Mouse (Mus musculus) neural tube, embryonic 11.5 days (tissue): ENCODE measurements at regions not wholly inside any gene's neighbourhood (a gene's known extent, or its start where the extent isn't known, plus 50 kb on each side); places are given as distances from the start of the nearest gene placed in this dataset.

Experiments
- ATAC-seq: fragments of 200-750 bp; cut with Nextera tagmentation; 2 replicates; pipeline ENCODE4 v1.8.0; 2017; ENCODE audit warnings: moderate number of reproducible peaks, mild to moderate bottlenecking, moderate TSS enrichment, moderate library complexity; ENCODE audit not compliant: insufficient read depth, low FRiP score, low TSS enrichment
- DNase-seq: peaks from one replicate; pipeline ENCODE4 v3.0.0-alpha.2; 2015; ENCODE audit warnings: low spot score
- H3K27ac ChIP-seq: fragments of 300-500 bp; sonication (generic); 2 replicates; pipeline ENCODE4 v1.5.1; 2014; ENCODE audit warnings: low read depth, mild to moderate bottlenecking, low read length
- H3K27me3 ChIP-seq: fragments of 300-500 bp; sonication (generic); 2 replicates; pipeline ENCODE4 v1.6.1; 2014; ENCODE audit warnings: mild to moderate bottlenecking, low read length, mixed read lengths; ENCODE audit not compliant: control insufficient read depth, insufficient read depth
- H3K36me3 ChIP-seq: fragments of 300-500 bp; sonication (generic); 2 replicates; pipeline ENCODE4 v1.6.1; 2014; ENCODE audit warnings: mild to moderate bottlenecking, low read length, moderate library complexity, mixed read lengths; ENCODE audit not compliant: control insufficient read depth, insufficient read depth
- H3K4me1 ChIP-seq: fragments of 300-500 bp; sonication (generic); 2 replicates; pipeline ENCODE4 v1.6.1; 2014; ENCODE audit warnings: low read length, mixed read lengths; ENCODE audit not compliant: control insufficient read depth, insufficient read depth
- H3K4me2 ChIP-seq: fragments of 300-500 bp; sonication (generic); 2 replicates; pipeline ENCODE4 v1.6.1; 2014; ENCODE audit warnings: low read depth, mild to moderate bottlenecking, moderate library complexity
- H3K4me3 ChIP-seq: fragments of 300-500 bp; sonication (generic); 2 replicates; pipeline ENCODE4 v1.5.1; 2014; ENCODE audit warnings: low read depth, low read length
- H3K9ac ChIP-seq: fragments of 300-500 bp; sonication (generic); 2 replicates; pipeline ENCODE4 v1.6.1; 2014; ENCODE audit warnings: mild to moderate bottlenecking, low read length
- H3K9me3 ChIP-seq: fragments of 300-500 bp; sonication (generic); 2 replicates; pipeline ENCODE4 v1.6.1; 2016; ENCODE audit warnings: low read length; ENCODE audit not compliant: control insufficient read depth
- WGBS: fragments of 180-500 bp; shearing (Covaris S2); extraction: QIAGEN DNeasy Blood & Tissue Kit; methylation state at CpG from one replicate; pipeline ENCODE4 v1.1.7; 2014; 5-methylcytosine and 5-hydroxymethylcytosine counted together

GRCm38 (mm10) chr1:23568106-23568505 lies 170.5 kb upstream of the Ogfrl1 start:
- no peaks in the 10 kb centered on the region for H3K36me3 ChIP-seq
- no peak overlapping the region for H3K4me2 ChIP-seq
- H3K9ac ChIP-seq = no peak overlapping the region
- H3K27me3 ChIP-seq = no peaks in the 10 kb centered on the region
- DNase-seq (no peak), ATAC-seq (no peak)
- H3K4me3 ChIP-seq = no peak overlapping the region
- no peaks in the 10 kb centered on the region for H3K9me3 ChIP-seq
- no peak overlapping the region for H3K27ac ChIP-seq
- WGBS = 96% methylated on average over 5 of the region's 5 CpGs
- H3K4me1 ChIP-seq = no peaks in the 10 kb centered on the region

- no peak overlapping the region for H3K4me3 ChIP-seq
Measured at GRCm38 (mm10) chr1:23574461-23574860, 176.9 kb upstream of the Ogfrl1 start.

GRCm38 (mm10) chr1:23575005-23575404 lies 177.4 kb upstream of the Ogfrl1 start:
- ATAC-seq (no peak), DNase-seq (no peak)
- no peak overlapping the region for H3K9ac ChIP-seq
- H3K27ac ChIP-seq = no peak overlapping the region
- H3K9me3 ChIP-seq = no peaks in the 10 kb centered on the region
- no peak overlapping the region for H3K4me3 ChIP-seq
- no peak overlapping the region for H3K4me2 ChIP-seq
- no peaks in the 10 kb centered on the region for H3K4me1 ChIP-seq
- no peaks in the 10 kb centered on the region for H3K27me3 ChIP-seq
- no peaks in the 10 kb centered on the region for H3K36me3 ChIP-seq

More at GRCm38 (mm10) chr1:23574461-23574860, 176.9 kb upstream of the Ogfrl1 start:
- WGBS = 82% methylated on average over 7 of the region's 7 CpGs
- no peak overlapping the region for H3K9ac ChIP-seq
- H3K9me3 ChIP-seq = no peaks in the 10 kb centered on the region
- H3K4me2 ChIP-seq = no peak overlapping the region
- DNase-seq = no peak
- ATAC-seq = no peak
- no peaks in the 10 kb centered on the region for H3K4me1 ChIP-seq
- no peak overlapping the region for H3K27ac ChIP-seq
- H3K36me3 ChIP-seq = no peaks in the 10 kb centered on the region
- no peaks in the 10 kb centered on the region for H3K27me3 ChIP-seq

DNA sequence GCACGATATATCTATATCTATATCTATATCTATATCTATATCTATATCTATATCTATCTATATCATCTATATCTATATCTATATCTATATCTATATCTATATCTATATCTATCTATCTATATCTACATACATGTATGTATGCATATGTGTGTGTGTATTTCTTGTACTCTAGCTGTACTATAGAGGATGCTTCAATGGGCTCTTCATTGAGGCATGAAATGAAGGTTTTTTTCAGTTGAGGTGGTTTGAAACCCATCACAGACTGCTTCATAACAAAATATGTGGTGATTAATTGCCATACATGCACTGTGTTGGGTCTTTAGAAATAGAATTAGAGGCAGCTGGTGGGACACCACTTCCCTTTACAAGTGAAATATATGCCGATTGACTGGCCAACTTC lies 177.9 kb upstream of the Ogfrl1 start:
- 93% methylated on average over 2 of the region's 2 CpGs for WGBS
- ATAC-seq (no peak), DNase-seq (no peak)
- no peak overlapping the region for H3K9ac ChIP-seq
- H3K4me3 ChIP-seq = no peak overlapping the region
- no peak overlapping the region for H3K27ac ChIP-seq
- H3K9me3 ChIP-seq = no peaks in the 10 kb centered on the region
- H3K36me3 ChIP-seq = no peaks in the 10 kb centered on the region
- H3K4me1 ChIP-seq = no peaks in the 10 kb centered on the region
- no peaks in the 10 kb centered on the region for H3K27me3 ChIP-seq
- H3K4me2 ChIP-seq = no peak overlapping the region

DNA sequence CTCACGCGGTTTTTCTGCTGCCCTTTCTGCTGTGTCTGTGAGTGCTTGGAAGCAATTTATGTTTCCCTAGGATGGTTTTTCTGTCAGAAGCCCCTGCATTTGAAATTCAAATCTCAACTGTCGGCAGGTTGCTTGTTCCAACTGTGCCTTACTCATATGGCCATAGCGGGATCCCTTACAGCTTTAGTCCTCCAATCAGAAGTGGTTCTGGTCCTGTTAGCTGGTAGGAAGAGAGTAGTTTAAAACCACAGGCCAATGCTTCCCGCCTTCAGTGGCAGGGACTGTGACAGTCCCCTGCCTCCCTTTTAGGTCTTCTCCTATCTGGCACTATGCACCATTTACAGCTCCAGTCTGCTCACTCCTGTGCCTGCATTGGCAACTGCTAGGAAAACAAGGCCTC lies 178.6 kb upstream of the Ogfrl1 start:
- ATAC-seq = no peak
- no peak for DNase-seq
- Histone ChIP-seq H3K9me3 (no peaks in the 10 kb centered on the region), H3K4me1 (no peaks in the 10 kb centered on the region), H3K27me3 (no peaks in the 10 kb centered on the region), H3K27ac (no peak overlapping the region), H3K9ac (no peak overlapping the region), H3K36me3 (no peaks in the 10 kb centered on the region), H3K4me3 (no peak overlapping the region), H3K4me2 (no peak overlapping the region)
- WGBS = 70% methylated on average over 5 of the region's 5 CpGs

GRCm38 (mm10) chr1:23589414-23589942 lies 172.1 kb upstream of the B3gat2 start:
- no peak overlapping the region for H3K4me3 ChIP-seq
- H3K27ac ChIP-seq = no peak overlapping the region
- H3K36me3 ChIP-seq = no peaks in the 10 kb centered on the region
- DNase-seq = no peak
- no peaks in the 10 kb centered on the region for H3K4me1 ChIP-seq
- ATAC-seq = no peak
- WGBS = 76% methylated on average over 6 of the region's 6 CpGs
- no peaks in the 10 kb centered on the region for H3K9me3 ChIP-seq
- H3K27me3 ChIP-seq = no peaks in the 10 kb centered on the region
- no peak overlapping the region for H3K4me2 ChIP-seq
- no peak overlapping the region for H3K9ac ChIP-seq

DNA sequence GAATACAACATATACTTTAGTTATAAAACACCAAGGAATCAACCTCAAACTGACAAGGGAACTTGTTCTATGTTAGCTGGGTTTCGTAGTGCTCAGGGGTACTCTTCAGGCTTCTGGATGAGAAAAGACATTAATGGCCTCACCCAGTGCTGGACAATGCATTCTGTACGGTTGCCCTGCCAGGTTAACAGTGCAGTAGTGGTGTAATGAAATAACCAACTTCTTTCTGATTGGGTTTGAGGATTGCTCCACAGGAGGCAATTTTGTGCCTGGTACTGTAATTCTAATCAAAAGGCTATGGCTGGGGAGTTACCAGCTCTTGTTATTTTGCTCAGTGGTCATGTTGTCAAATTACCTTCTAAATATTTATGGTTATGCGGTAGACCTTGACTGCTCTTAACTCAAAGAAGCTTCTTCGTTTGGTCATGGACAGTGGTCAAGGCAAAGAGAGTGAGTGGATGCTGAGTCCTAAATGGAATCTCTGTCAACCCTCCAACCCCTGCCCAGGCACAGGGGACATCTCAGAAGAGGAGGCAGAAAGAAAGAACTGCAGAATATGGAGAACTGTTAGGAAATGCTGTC lies 158.8 kb upstream of the B3gat2 start:
- no peak for DNase-seq
- no peaks in the 10 kb centered on the region for H3K27me3 ChIP-seq
- 86% methylated on average over 4 of the region's 4 CpGs for WGBS
- no peak overlapping the region for H3K4me2 ChIP-seq
- H3K4me1 ChIP-seq = no peaks in the 10 kb centered on the region
- no peak for ATAC-seq
- no peak overlapping the region for H3K27ac ChIP-seq
- no peaks in the 10 kb centered on the region for H3K36me3 ChIP-seq
- no peaks in the 10 kb centered on the region for H3K9me3 ChIP-seq
- no peak overlapping the region for H3K9ac ChIP-seq
- H3K4me3 ChIP-seq = no peak overlapping the region

GRCm38 (mm10) chr1:23629366-23629765 lies 132.2 kb upstream of the B3gat2 start:
- 55% methylated on average over 4 of the region's 4 CpGs for WGBS
- no peak overlapping the region for H3K9ac ChIP-seq
- DNase-seq = no peak

GRCm38 (mm10) chr1:23645093-23645492 lies 116.5 kb upstream of the B3gat2 start:
- H3K9ac ChIP-seq = no peak overlapping the region
- H3K27ac ChIP-seq = no peak overlapping the region
- ATAC-seq (no peak), DNase-seq (no peak)
- H3K4me2 ChIP-seq = no peak overlapping the region
- 95% methylated on average over 2 of the region's 2 CpGs for WGBS
- H3K9me3 ChIP-seq = no peaks in the 10 kb centered on the region
- H3K36me3 ChIP-seq = no peaks in the 10 kb centered on the region
- H3K4me3 ChIP-seq = no peak overlapping the region
- no peaks in the 10 kb centered on the region for H3K4me1 ChIP-seq
- no peaks in the 10 kb centered on the region for H3K27me3 ChIP-seq

More at GRCm38 (mm10) chr1:23629366-23629765, 132.2 kb upstream of the B3gat2 start:
- H3K4me2 ChIP-seq = no peak overlapping the region
- no peaks in the 10 kb centered on the region for H3K4me1 ChIP-seq
- H3K4me3 ChIP-seq = no peak overlapping the region
- H3K36me3 ChIP-seq = no peaks in the 10 kb centered on the region
- H3K27ac ChIP-seq = no peak overlapping the region
- H3K27me3 ChIP-seq = no peaks in the 10 kb centered on the region
- ATAC-seq = no peak
- H3K9me3 ChIP-seq = no peaks in the 10 kb centered on the region
